Mouse (Mus musculus) hindbrain, embryonic 14.5 days (tissue): ENCODE data around the gene Orc1. TPM values are rescaled to one million over a fixed set of nuclear protein-coding genes. Genes with fewer than 3 reads are reported as not detected.

Experiments used
- ATAC-seq: fragments of 200-750 bp; cut with Nextera tagmentation; 2 replicates; pipeline ENCODE4 v1.8.0; 2017; ENCODE audit warnings: moderate number of reproducible peaks, mild to moderate bottlenecking, moderate TSS enrichment, moderate library complexity; ENCODE audit not compliant: low FRiP score
- DNase-seq: peaks from one replicate; pipeline ENCODE4 v3.0.0-alpha.2; 2015; ENCODE audit warnings: low spot score
- H3K27ac ChIP-seq: fragments of 300-500 bp; sonication (generic); 2 replicates; pipeline ENCODE4 v1.5.1; 2014; ENCODE audit warnings: mild to moderate bottlenecking, moderate library complexity
- H3K27me3 ChIP-seq: fragments of 300-500 bp; sonication (generic); 2 replicates; pipeline ENCODE4 v1.6.1; 2014; ENCODE audit warnings: mild to moderate bottlenecking, low read length, mixed read lengths; ENCODE audit not compliant: control insufficient read depth, insufficient read depth
- H3K36me3 ChIP-seq: fragments of 300-500 bp; sonication (generic); replicated peaks from 2 replicates; pipeline ENCODE4 v1.6.1; 2014; ENCODE audit not compliant: control insufficient read depth, insufficient read depth
- H3K4me1 ChIP-seq: fragments of 300-500 bp; sonication (generic); replicated peaks from 2 replicates; pipeline ENCODE4 v1.6.1; 2014; ENCODE audit warnings: antibody characterized with exemption, low read length, mixed read lengths; ENCODE audit not compliant: control insufficient read depth, insufficient read depth
- H3K4me2 ChIP-seq: fragments of 300-500 bp; sonication (generic); replicated peaks from 2 replicates; pipeline ENCODE4 v1.6.1; 2014; ENCODE audit warnings: mild to moderate bottlenecking, moderate library complexity
- H3K4me3 ChIP-seq: fragments of 300-500 bp; sonication (generic); replicated peaks from 2 replicates; pipeline ENCODE4 v1.5.1; 2014; ENCODE audit warnings: mild to moderate bottlenecking, low read length
- H3K9ac ChIP-seq: fragments of 300-500 bp; sonication (generic); 2 replicates; pipeline ENCODE4 v1.6.1; 2014
- H3K9me3 ChIP-seq: fragments of 300-500 bp; sonication (generic); 2 replicates; pipeline ENCODE4 v1.6.1; 2016; ENCODE audit warnings: low read length; ENCODE audit not compliant: control insufficient read depth
- WGBS: fragments of 180-500 bp; shearing (Covaris S2); extraction: QIAGEN DNeasy Blood & Tissue Kit; methylation state at CpG from one replicate; pipeline ENCODE4 v1.1.7; 2014; 5-methylcytosine and 5-hydroxymethylcytosine counted together
- polyA plus RNA-seq: library from polyadenylated mRNA; unstranded; fragments of >200 nt; fragmentation: Nextera tagmentation; extraction: Ambion mirVana; gene quantifications from 2 replicates; pipeline ENCODE4 v1.2.1, GENCODE M21; 2014

Orc1 gene
- polyA plus RNA-seq, 1 experiment from 2014 or later: 1.0 TPM

GRCm38 (mm10) chr4:108608651-108609050, 29.4 kb downstream of the Orc1 start:
- WGBS: 96% methylated on average over 3 of the region's 3 CpGs
- H3K27ac ChIP-seq: no peak overlapping the region
- peaks cover 15% of the 10 kb centered on the region for H3K36me3 ChIP-seq
- H3K9ac ChIP-seq: no peak overlapping the region
- no peak overlapping the region for H3K4me3 ChIP-seq
- DNase-seq (no peak), ATAC-seq (no peak)
- no peaks in the 10 kb centered on the region for H3K4me1 ChIP-seq
- no peaks in the 10 kb centered on the region for H3K9me3 ChIP-seq
- H3K4me2 ChIP-seq: no peak overlapping the region
- H3K27me3 ChIP-seq: no peaks in the 10 kb centered on the region

- no peaks in the 10 kb centered on the region for H3K9me3 ChIP-seq
- DNase-seq (no peak), ATAC-seq (no peak)
- no peak overlapping the region for H3K4me2 ChIP-seq
- H3K27me3 ChIP-seq: no peaks in the 10 kb centered on the region
- H3K4me3 ChIP-seq: no peak overlapping the region
- 97% methylated on average over 5 of the region's 5 CpGs for WGBS
- no peaks in the 10 kb centered on the region for H3K36me3 ChIP-seq
- no peaks in the 10 kb centered on the region for H3K4me1 ChIP-seq
- H3K9ac ChIP-seq: no peak overlapping the region
- H3K27ac ChIP-seq: no peak overlapping the region
These were observed 31.7 kb downstream of the Orc1 start for GRCm38 (mm10) chr4:108610935-108611334.

- H3K27ac ChIP-seq: peak overlapping the region; percentile 89
- peak overlapping the region; percentile 69 for H3K4me2 ChIP-seq
- 71% methylated on average over 4 of the region's 4 CpGs for WGBS
- no peaks in the 10 kb centered on the region for H3K9me3 ChIP-seq
- no peaks in the 10 kb centered on the region for H3K27me3 ChIP-seq
- no peaks in the 10 kb centered on the region for H3K36me3 ChIP-seq
- DNase-seq (no peak), ATAC-seq (no peak)
- peak overlapping the region; percentile 60 for H3K4me3 ChIP-seq
- peaks cover 15% of the 10 kb centered on the region for H3K4me1 ChIP-seq
- peak overlapping the region; percentile 73 for H3K9ac ChIP-seq
These were observed 39.4 kb downstream of the Orc1 start for GRCm38 (mm10) chr4:108618586-108618985.

GRCm38 (mm10) chr4:108619165-108619564, 39.9 kb downstream of the Orc1 start:
- ATAC-seq: peak; percentile 56
- H3K9me3 ChIP-seq: no peaks in the 10 kb centered on the region
- H3K27me3 ChIP-seq: no peaks in the 10 kb centered on the region
- peak overlapping the region; percentile 69 for H3K4me2 ChIP-seq
- 1% methylated on average over 10 of the region's 10 CpGs for WGBS
- H3K4me3 ChIP-seq: peak overlapping the region; percentile 60
- H3K27ac ChIP-seq: peak overlapping the region; percentile 89
- peak overlapping the region; percentile 73 for H3K9ac ChIP-seq
- peak; percentile 53 for DNase-seq
- peaks cover 15% of the 10 kb centered on the region for H3K4me1 ChIP-seq
- H3K36me3 ChIP-seq: peaks cover 1% of the 10 kb centered on the region; the same call in 1 of the 2 replicates

GRCm38 (mm10) chr4:108619587-108620341, 40.5 kb downstream of the Orc1 start, which contains the start of gene Cc2d1b:
TSS of gene Cc2d1b (plus strand) at chr4:108619940.
- ATAC-seq (peak; percentile 94), DNase-seq (peak; percentile 91)
- peaks cover 7% of the 10 kb centered on the region; the same call in 1 of the 2 replicates for H3K36me3 ChIP-seq
- peaks cover 15% of the 10 kb centered on the region for H3K4me1 ChIP-seq
- WGBS: under 1% methylated on average over 67 of the region's 86 CpGs
- H3K27me3 ChIP-seq: no peaks in the 10 kb centered on the region
- H3K4me3 ChIP-seq: peak within 1 kb of the TSS; percentile 60
- peak within 1 kb of the TSS; percentile 73 for H3K9ac ChIP-seq
- H3K4me2 ChIP-seq: peak within 1 kb of the TSS; percentile 69
- H3K9me3 ChIP-seq: no peaks in the 10 kb centered on the region
- peak within 1 kb of the TSS; percentile 89 for H3K27ac ChIP-seq

GRCm38 (mm10) chr4:108620536-108620935, 41.3 kb downstream of the Orc1 start:
- H3K27me3 ChIP-seq: no peaks in the 10 kb centered on the region
- peaks cover 15% of the 10 kb centered on the region for H3K36me3 ChIP-seq
- H3K4me2 ChIP-seq: peak overlapping the region; percentile 69
- DNase-seq: no peak
- H3K9ac ChIP-seq: peak overlapping the region; percentile 73
- no peak for ATAC-seq
- no peaks in the 10 kb centered on the region for H3K9me3 ChIP-seq
- peak overlapping the region; percentile 60 for H3K4me3 ChIP-seq
- 18% methylated on average over 8 of the region's 8 CpGs for WGBS
- H3K4me1 ChIP-seq: peaks cover 15% of the 10 kb centered on the region
- peak overlapping the region; percentile 89 for H3K27ac ChIP-seq

- H3K9ac ChIP-seq: no peak overlapping the region
- 95% methylated on average over 6 of the region's 6 CpGs for WGBS
- no peaks in the 10 kb centered on the region for H3K9me3 ChIP-seq
- no peak overlapping the region for H3K4me2 ChIP-seq
- DNase-seq (no peak), ATAC-seq (no peak)
- H3K36me3 ChIP-seq: peaks cover 25% of the 10 kb centered on the region
- no peak overlapping the region for H3K27ac ChIP-seq
- no peaks in the 10 kb centered on the region for H3K27me3 ChIP-seq
- H3K4me1 ChIP-seq: peaks cover 15% of the 10 kb centered on the region
- H3K4me3 ChIP-seq: no peak overlapping the region
These were observed 42.3 kb downstream of the Orc1 start for GRCm38 (mm10) chr4:108621504-108621903.

- Histone ChIP-seq H3K4me2 (no peak overlapping the region), H3K27me3 (no peaks in the 10 kb centered on the region), H3K9me3 (no peaks in the 10 kb centered on the region), H3K36me3 (peaks cover 79% of the 10 kb centered on the region), H3K4me3 (no peak overlapping the region), H3K9ac (no peak overlapping the region), H3K4me1 (no peaks in the 10 kb centered on the region), H3K27ac (no peak overlapping the region)
- 91% methylated on average over 5 of the region's 5 CpGs for WGBS
- ATAC-seq (no peak), DNase-seq (no peak)
These were observed 47.8 kb downstream of the Orc1 start for GRCm38 (mm10) chr4:108627066-108627465.

GRCm38 (mm10) chr4:108629363-108629880, 50.2 kb downstream of the Orc1 start:
- 90% methylated on average over 7 of the region's 7 CpGs for WGBS
- H3K36me3 ChIP-seq: peaks cover 96% of the 10 kb centered on the region

More at GRCm38 (mm10) chr4:108629363-108629880, 50.2 kb downstream of the Orc1 start:
- Histone ChIP-seq H3K9me3 (no peaks in the 10 kb centered on the region), H3K4me3 (no peak overlapping the region), H3K4me1 (no peaks in the 10 kb centered on the region), H3K27ac (no peak overlapping the region), H3K4me2 (no peak overlapping the region), H3K27me3 (no peaks in the 10 kb centered on the region), H3K9ac (no peak overlapping the region)
- DNase-seq (no peak), ATAC-seq (no peak)
